Mouse (Mus musculus) ES-E14 (cell line): ENCODE measurements around the gene Ldlrad3. TPM values are rescaled to one million over a fixed set of nuclear protein-coding genes. Genes with fewer than 3 reads are reported as not detected.

Source experiments
- DNase-seq: peaks from one replicate; pipeline ENCODE4 v3.0.0-alpha.2; 2013; ENCODE audit warnings: low read depth, low spot score
- H3K27ac ChIP-seq: 2 replicates; pipeline ENCODE4 v1.5.1; 2012; ENCODE audit warnings: low read depth, mild to moderate bottlenecking, low read length, moderate library complexity, mixed read lengths; ENCODE audit not compliant: poor library complexity, insufficient read depth, severe bottlenecking
- H3K36me3 ChIP-seq: 2 replicates; pipeline ENCODE4 v1.6.1; 2012; ENCODE audit warnings: mild to moderate bottlenecking, low read length, moderate library complexity, mixed read lengths; ENCODE audit not compliant: control insufficient read depth, poor library complexity, insufficient read depth, severe bottlenecking
- H3K4me1 ChIP-seq, 2 experiments: fragments of 150-350 bp in 1 of 2; sonication (generic) in 1 of 2; 2 replicates each; pipeline ENCODE4 v1.6.1; 2012; ENCODE audit warnings: low read length in 2 of 2, mild to moderate bottlenecking in 1 of 2, mixed read lengths in 1 of 2; ENCODE audit not compliant: control insufficient read depth in 2 of 2, insufficient read depth in 2 of 2, poor library complexity in 1 of 2
- H3K4me3 ChIP-seq, 2 experiments: fragments of 150-350 bp in 1 of 2; sonication (generic) in 1 of 2; 2 replicates each; pipeline ENCODE4 v1.5.1; 2012; ENCODE audit warnings: low read length in 2 of 2, low read depth in 1 of 2, mild to moderate bottlenecking in 1 of 2, mixed read lengths in 1 of 2; ENCODE audit not compliant: insufficient read depth in 1 of 2, poor library complexity in 1 of 2, severe bottlenecking in 1 of 2
- H3K9ac ChIP-seq: 2 replicates; pipeline ENCODE4 v1.6.1; 2012; ENCODE audit warnings: low read depth, mild to moderate bottlenecking, low read length, mixed read lengths; ENCODE audit not compliant: poor library complexity, insufficient read depth, severe bottlenecking
- H3K9me3 ChIP-seq: fragments of 150-350 bp; sonication (generic); 2 replicates; pipeline ENCODE4 v1.6.1; 2012; ENCODE audit warnings: low read depth, mild to moderate bottlenecking, low read length; ENCODE audit not compliant: control insufficient read depth, insufficient read depth
- CHD2 ChIP-seq: IDR thresholded peaks from 2 replicates; pipeline ENCODE4 v1.6.1; 2014; ENCODE audit warnings: mild to moderate bottlenecking, low read depth, low read length, inconsistent platforms
- HCFC1 ChIP-seq: IDR thresholded peaks from 2 replicates; pipeline ENCODE4 v1.6.1; 2012; ENCODE audit warnings: low read length, inconsistent platforms, borderline replicate concordance; ENCODE audit not compliant: insufficient read depth
- MAFK ChIP-seq: IDR thresholded peaks from 2 replicates; pipeline ENCODE4 v1.6.1; 2014; ENCODE audit warnings: mild to moderate bottlenecking, low read depth, low read length, inconsistent platforms; ENCODE audit not compliant: insufficient read depth
- ZC3H11A ChIP-seq: IDR thresholded peaks from 2 replicates; pipeline ENCODE4 v1.6.1; 2012; ENCODE audit warnings: low read depth, mild to moderate bottlenecking, inconsistent platforms, low read length, borderline replicate concordance
- ZNF384 ChIP-seq: IDR thresholded peaks from 2 replicates; pipeline ENCODE4 v1.6.1; 2012; ENCODE audit warnings: low read depth, low read length, inconsistent platforms
- in situ Hi-C, 2 experiments: fragments of 600-800 bp; cut with MboI; formaldehyde crosslinking; loops; one replicate each; pipeline ENCODE4 v1.15.1; 2025; ENCODE audit warnings: low sequenced_read_pairs in 2 of 2, inconsistent platforms in 1 of 2; ENCODE audit not compliant: unreplicated experiment in 2 of 2
- total RNA-seq: library from RNA; depleted of rRNA; stranded (reverse); fragments of 300-350 nt; gene quantifications from 2 replicates; pipeline ENCODE4 v1.2.3, GENCODE M21; 2012

The Ldlrad3 gene
- total RNA-seq, 1 experiment = 27.1 TPM

GRCm38 (mm10) chr2:102092579-102092978 is 93.6 kb downstream of the Ldlrad3 start:
- H3K4me1 ChIP-seq = peaks cover 0 to 8% of the 10 kb centered on the region in 2 experiments; a peak in 2 of 4 replicates
- no peaks in the 10 kb centered on the region; the same call in 1 of the 2 replicates for H3K36me3 ChIP-seq
- DNase-seq = no peak
- H3K27ac ChIP-seq = no peak overlapping the region
- H3K9ac ChIP-seq = no peak overlapping the region
- in situ Hi-C loops = no loop called here
- H3K9me3 ChIP-seq = no peaks in the 10 kb centered on the region
- H3K4me3 ChIP-seq = no peak overlapping the region
- no peak for TF ChIP-seq MAFK
- TF ChIP-seq CHD2 = no peak

GRCm38 (mm10) chr2:102091516-102092350 is 94.5 kb downstream of the Ldlrad3 start:
- no peaks in the 10 kb centered on the region; the same call in 1 of the 2 replicates for H3K36me3 ChIP-seq
- H3K4me1 ChIP-seq = peaks cover 0 to 5% of the 10 kb centered on the region in 2 experiments; a peak in 2 of 4 replicates
- no peaks in the 10 kb centered on the region for H3K9me3 ChIP-seq
- H3K27ac ChIP-seq = no peak overlapping the region
- H3K9ac ChIP-seq = no peak overlapping the region
- in situ Hi-C loops = no loop called here
- no peak overlapping the region for H3K4me3 ChIP-seq
- DNase-seq = peak; percentile 76
- TF ChIP-seq ZC3H11A (peak; percentile 51; the same call in 1 of the 2 replicates), HCFC1 (no peak)

DNA sequence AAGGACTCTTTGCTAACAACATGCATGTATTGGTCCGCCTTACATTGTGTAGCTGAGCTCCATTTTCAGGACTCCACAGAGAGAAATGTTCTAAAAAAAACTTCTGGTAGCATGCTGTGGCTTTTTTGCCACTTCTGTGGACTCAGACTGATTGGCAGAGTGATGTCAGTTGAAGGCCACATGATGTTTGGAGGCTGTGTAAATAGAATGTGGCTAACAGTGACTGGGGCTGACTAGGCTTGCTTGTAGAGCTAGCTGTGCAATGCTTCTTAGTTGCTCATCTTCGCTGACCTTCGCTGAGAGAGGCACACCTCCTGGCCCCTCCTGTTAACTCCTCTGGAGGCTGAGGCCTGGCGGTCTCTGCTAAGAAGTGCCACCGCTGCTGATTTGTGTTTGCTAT is 98.4 kb downstream of the Ldlrad3 start:
- H3K4me1 ChIP-seq = peaks cover 0 to 5% of the 10 kb centered on the region in 2 experiments; a peak in 1 of 4 replicates
- TF ChIP-seq MAFK = no peak
- no peak for TF ChIP-seq ZNF384
- no peak for TF ChIP-seq CHD2
- no peak for TF ChIP-seq ZC3H11A
- TF ChIP-seq HCFC1 = no peak
- no peaks in the 10 kb centered on the region for H3K9me3 ChIP-seq
- no peak for DNase-seq
- in situ Hi-C loops = no loop called here
- no peak overlapping the region for H3K4me3 ChIP-seq
- H3K27ac ChIP-seq = no peak overlapping the region
- no peaks in the 10 kb centered on the region for H3K36me3 ChIP-seq
- no peak overlapping the region for H3K9ac ChIP-seq

GRCm38 (mm10) chr2:102086583-102086982 is 99.6 kb downstream of the Ldlrad3 start:
- no peak overlapping the region for H3K4me3 ChIP-seq
- in situ Hi-C loops = no loop called here
- no peaks in the 10 kb centered on the region for H3K36me3 ChIP-seq
- DNase-seq = no peak
- no peak overlapping the region for H3K27ac ChIP-seq
- no peak overlapping the region for H3K9ac ChIP-seq
- no peak for TF ChIP-seq ZC3H11A
- no peak for TF ChIP-seq HCFC1
- no peak for TF ChIP-seq MAFK
- no peak for TF ChIP-seq CHD2
- no peak for TF ChIP-seq ZNF384
- H3K4me1 ChIP-seq = peaks cover 0 to 2% of the 10 kb centered on the region in 2 experiments; a peak in 1 of 4 replicates
- 0 out of 2 replicates have a peak, but pooled peaks cover 2% of the 10 kb centered on the region for H3K9me3 ChIP-seq

GRCm38 (mm10) chr2:102082782-102083181 is 103.4 kb downstream of the Ldlrad3 start:
- Histone ChIP-seq H3K27ac (no peak overlapping the region), H3K4me1 (no peaks in the 10 kb centered on the region), H3K9me3 (0 out of 2 replicates have a peak, but pooled peaks cover 2% of the 10 kb centered on the region), H3K4me3 (no peak overlapping the region), H3K9ac (no peak overlapping the region), H3K36me3 (no peaks in the 10 kb centered on the region)
- in situ Hi-C loops = no loop called here
- DNase-seq = no peak
- TF ChIP-seq HCFC1 (no peak), CHD2 (no peak), ZNF384 (no peak), ZC3H11A (no peak), MAFK (no peak)
